Mouse (Mus musculus) spleen, adult 2 months (tissue): Measurements from ENCODE around the gene Tbc1d5. TPM values are rescaled to one million over a fixed set of nuclear protein-coding genes. Genes with fewer than 3 reads are reported as not detected.
A peak's percentile ranks its signal among the peaks of the same experiment; 100 is the strongest.

Experiments used
- DNase-seq, 2 experiments: peaks; one replicate each; pipeline versions ENCODE4 v3.0.0 to v3.0.0-alpha.2; 2012 to 2021; ENCODE audit warnings: low spot score in 2 of 2, low read depth in 1 of 2
- H3K27ac ChIP-seq: fragments of 200-500 bp; 2 replicates; pipeline ENCODE4 v1.5.1; 2012; ENCODE audit warnings: low read length, inconsistent platforms; ENCODE audit not compliant: insufficient read depth
- H3K27me3 ChIP-seq: fragments of 200-500 bp; 2 replicates; pipeline ENCODE4 v1.6.1; 2012; ENCODE audit warnings: mild to moderate bottlenecking, moderate library complexity, low read length, inconsistent platforms; ENCODE audit not compliant: control insufficient read depth, insufficient read depth
- H3K36me3 ChIP-seq: fragments of 200-500 bp; 2 replicates; pipeline ENCODE4 v1.6.1; 2012; ENCODE audit warnings: mild to moderate bottlenecking, low read length, inconsistent platforms; ENCODE audit not compliant: control insufficient read depth, insufficient read depth
- H3K4me1 ChIP-seq: fragments of 200-500 bp; 2 replicates; pipeline ENCODE4 v1.6.1; 2011; ENCODE audit warnings: inconsistent platforms; ENCODE audit not compliant: control insufficient read depth, insufficient read depth, insufficient read length
- H3K4me3 ChIP-seq: fragments of 200-500 bp; 2 replicates; pipeline ENCODE4 v1.5.1; 2011; ENCODE audit warnings: mild to moderate bottlenecking, inconsistent platforms; ENCODE audit not compliant: insufficient read depth, insufficient read length; ENCODE audit errors: extremely low read depth
- CTCF ChIP-seq: fragments of 200-500 bp; IDR thresholded peaks from 2 replicates; pipeline ENCODE4 v1.5.1; 2011; ENCODE audit warnings: mild to moderate bottlenecking, inconsistent platforms; ENCODE audit not compliant: insufficient read depth, insufficient read length, insufficient replicate concordance; ENCODE audit errors: extremely low read depth
- POLR2A ChIP-seq: fragments of 200-500 bp; IDR thresholded peaks from 2 replicates; pipeline ENCODE4 v1.6.1; 2011; ENCODE audit warnings: low read depth, low read length, inconsistent platforms
- WGBS: fragments of 180-500 bp; shearing (Covaris S2); methylation state at CpG from one replicate; pipeline ENCODE4 v1.1.7; 2018; 5-methylcytosine and 5-hydroxymethylcytosine counted together
- polyA plus RNA-seq: library from polyadenylated mRNA; depleted of rRNA; stranded (reverse); fragments of >200 nt; gene quantifications from 2 replicates; pipeline ENCODE4 v1.2.3, GENCODE M21; 2012

Gene Tbc1d5
- polyA plus RNA-seq, 1 experiment: 11.4 TPM

GRCm38 (mm10) chr17:51204643-51205042 lies 25.5 kb upstream of the Tbc1d5 start:
- 95% methylated on average over 2 of the region's 2 CpGs for WGBS
- Histone ChIP-seq H3K27me3 (no peaks in the 10 kb centered on the region), H3K27ac (no peak overlapping the region), H3K4me3 (no peak overlapping the region), H3K4me1 (peaks cover 9% of the 10 kb centered on the region), H3K36me3 (no peaks in the 10 kb centered on the region)
- TF ChIP-seq POLR2A (no peak), CTCF (no peak)
- DNase-seq: no peak

- H3K27me3 ChIP-seq: no peaks in the 10 kb centered on the region
- H3K27ac ChIP-seq: no peak overlapping the region
- no peaks in the 10 kb centered on the region for H3K4me1 ChIP-seq
- no peak for DNase-seq
- no peak overlapping the region for H3K4me3 ChIP-seq
- 89% methylated on average over 2 of the region's 2 CpGs for WGBS
- no peaks in the 10 kb centered on the region for H3K36me3 ChIP-seq
- TF ChIP-seq CTCF: no peak
- TF ChIP-seq POLR2A: no peak
Measured at GRCm38 (mm10) chr17:51195561-51195960, 16.4 kb upstream of the Tbc1d5 start.

- no peak for TF ChIP-seq POLR2A
- no peak for TF ChIP-seq CTCF
- Histone ChIP-seq H3K4me3 (no peak overlapping the region), H3K36me3 (no peaks in the 10 kb centered on the region), H3K27me3 (no peaks in the 10 kb centered on the region), H3K27ac (no peak overlapping the region), H3K4me1 (no peaks in the 10 kb centered on the region)
- WGBS: 84% methylated on average over 2 of the region's 2 CpGs
- DNase-seq: no peak
Measured at GRCm38 (mm10) chr17:51194787-51195186, 15.6 kb upstream of the Tbc1d5 start.

GRCm38 (mm10) chr17:51191381-51191780 lies 12.2 kb upstream of the Tbc1d5 start:
- H3K36me3 ChIP-seq: no peaks in the 10 kb centered on the region
- no peak overlapping the region for H3K27ac ChIP-seq
- H3K4me3 ChIP-seq: no peak overlapping the region
- no peaks in the 10 kb centered on the region for H3K27me3 ChIP-seq
- H3K4me1 ChIP-seq: no peaks in the 10 kb centered on the region
- no peak for DNase-seq
- TF ChIP-seq POLR2A (no peak), CTCF (no peak)
- WGBS: 97% methylated on average over 1 of the region's 1 CpGs

- H3K27ac ChIP-seq: no peak overlapping the region
- TF ChIP-seq POLR2A (no peak), CTCF (no peak)
- peaks cover 7% of the 10 kb centered on the region; the same call in 1 of the 2 replicates for H3K4me1 ChIP-seq
- H3K27me3 ChIP-seq: no peaks in the 10 kb centered on the region
- H3K36me3 ChIP-seq: no peaks in the 10 kb centered on the region
- 91% methylated on average over 2 of the region's 2 CpGs for WGBS
- no peak overlapping the region for H3K4me3 ChIP-seq
- no peak for DNase-seq
Measured at GRCm38 (mm10) chr17:51182715-51183114, 3.6 kb upstream of the Tbc1d5 start.

GRCm38 (mm10) chr17:51178491-51179194 lies 509 bp downstream of the Tbc1d5 start:
- WGBS: under 1% methylated on average over 53 of the region's 59 CpGs
- TF ChIP-seq POLR2A (peak; percentile 82), CTCF (no peak)
- DNase-seq: peak in 1 of 2 experiments; percentile 69
- Histone ChIP-seq H3K4me1 (peaks cover 7% of the 10 kb centered on the region; the same call in 1 of the 2 replicates), H3K36me3 (no peaks in the 10 kb centered on the region), H3K4me3 (peak overlapping the region; percentile 83), H3K27ac (peak overlapping the region; percentile 94), H3K27me3 (no peaks in the 10 kb centered on the region)

- Histone ChIP-seq H3K4me3 (peak overlapping the region; percentile 2; the same call in 1 of the 2 replicates), H3K27ac (no peak overlapping the region), H3K36me3 (no peaks in the 10 kb centered on the region), H3K4me1 (peaks cover 7% of the 10 kb centered on the region; the same call in 1 of the 2 replicates), H3K27me3 (no peaks in the 10 kb centered on the region)
- TF ChIP-seq CTCF: no peak
- TF ChIP-seq POLR2A: no peak
- DNase-seq: no peak
- 37% methylated on average over 6 of the region's 6 CpGs for WGBS
Measured at GRCm38 (mm10) chr17:51177923-51178322, 1.2 kb downstream of the Tbc1d5 start.
